18 mouse cellular contexts compared by ENCODE assay signal in the genomic region with DNA sequence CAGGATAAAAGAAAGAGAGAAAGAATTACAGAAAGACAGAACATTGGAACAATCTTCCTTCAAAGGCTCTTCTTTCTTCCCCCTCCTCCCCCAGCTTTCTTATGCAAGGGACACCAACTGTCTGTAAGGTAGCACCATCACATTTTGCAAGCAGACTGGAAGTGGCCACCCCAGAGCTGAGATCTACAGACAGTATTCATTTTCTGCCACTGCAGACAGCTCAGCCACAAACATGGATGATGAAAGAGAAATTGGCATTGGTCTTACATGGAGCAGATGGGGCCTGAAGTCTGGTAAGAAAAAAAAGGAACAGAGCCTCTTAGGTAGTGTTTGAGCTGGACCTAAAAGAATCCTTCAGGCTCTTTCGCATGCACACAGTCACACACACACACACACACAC.
DNase-seq lines count a peak whose midpoint lies in the region; ATAC-seq and TF ChIP-seq lines count a peak whose summit lies in the region.
"Had no signal": no experiment of that assay in that cellular context is flagged by ENCODE, and none has a peak within 500 bp of the region (broad histone marks: within the 10 kb centered on the region; RNA-seq: fewer than 3 reads in every experiment).

No protein-coding gene starts in this region.

- no peaks in the 10 kb centered on the region for H3K27me3 ChIP-seq in lung, embryonic 14.5 days (ENCODE audit: insufficient read depth, low read length)
- H3K27me3 ChIP-seq in limb, embryonic 10.5 days (ENCODE audit: low read depth, poor library complexity, severe bottlenecking): no peaks in the 10 kb centered on the region
- H3K27me3 ChIP-seq: heart, embryonic 12.5 days; hindbrain, embryonic 12.5 days; liver, embryonic 13.5 days had no signal

- no peak overlapping the region for H3K4me2 ChIP-seq in lung, embryonic 14.5 days
- H3K4me2 ChIP-seq: heart, embryonic 12.5 days; hindbrain, embryonic 12.5 days; liver, embryonic 13.5 days had no signal

- no peak for DNase-seq in frontal cortex, postnatal 14 days (ENCODE audit: low spot score in 2 of 2)
- peak; percentile 23 for DNase-seq in lung, embryonic 14.5 days
- DNase-seq in lung, adult 18-20 months: no peak
- peak; percentile 70 for DNase-seq in brain, embryonic 14.5 days (ENCODE audit: low read depth)
- DNase-seq in limb, embryonic 10.5 days (ENCODE audit: low spot score): no peak
- no peak for DNase-seq in kidney, postnatal 10 days
- no peak for DNase-seq in thymus, adult 18-20 months
- DNase-seq: adrenal gland, postnatal 14 days; gastrocnemius, postnatal 10 days; kidney, adult 11 months; kidney, postnatal 36 days; liver, embryonic 13.5 days; midbrain, embryonic 14.5 days had no signal

- no peak for TF ChIP-seq POLR2A in brain, embryonic 14.5 days (IDR thresholded peaks at IDR 0.05; ENCODE audit: borderline replicate concordance, extremely low read depth, insufficient read depth, insufficient read length, poor library complexity, severe bottlenecking)

- 60% methylated on average over 1 of the region's 1 CpGs for WGBS in lung, embryonic 14.5 days
- 88% methylated on average over 1 of the region's 1 CpGs for WGBS in limb, embryonic 10.5 days

- H3K9ac ChIP-seq in lung, embryonic 14.5 days: no peak overlapping the region
- H3K9ac ChIP-seq: heart, embryonic 12.5 days; hindbrain, embryonic 12.5 days; liver, embryonic 13.5 days had no signal

- H3K27ac ChIP-seq in lung, embryonic 14.5 days (ENCODE audit: low read depth): no peak overlapping the region
- 0 out of 2 replicates have a peak overlapping the region, but pooled peaks have one; percentile 46 for H3K27ac ChIP-seq in limb, embryonic 10.5 days
- H3K27ac ChIP-seq: hindbrain, embryonic 12.5 days; liver, embryonic 13.5 days; stomach, postnatal 0 days had no signal

- TF ChIP-seq CTCF in lung, embryonic 14.5 days (IDR thresholded peaks at IDR 0.05; ENCODE audit: low read depth): no peak
- no peak for TF ChIP-seq CTCF in brain, embryonic 14.5 days (IDR thresholded peaks at IDR 0.05; ENCODE audit: borderline replicate concordance, extremely low read depth, insufficient read depth, insufficient read length)

- no peaks in the 10 kb centered on the region for H3K9me3 ChIP-seq in lung, embryonic 14.5 days (ENCODE audit: low read depth, low read length)
- no peaks in the 10 kb centered on the region for H3K9me3 ChIP-seq in limb, embryonic 10.5 days (replicated peaks)
- H3K9me3 ChIP-seq: heart, embryonic 12.5 days; hindbrain, embryonic 12.5 days; liver, embryonic 13.5 days had no signal

- H3K36me3 ChIP-seq in lung, embryonic 14.5 days (ENCODE audit: insufficient read depth): no peaks in the 10 kb centered on the region
- H3K36me3 ChIP-seq in limb, embryonic 10.5 days: no peaks in the 10 kb centered on the region
- H3K36me3 ChIP-seq: G1E; heart, embryonic 12.5 days; hindbrain, embryonic 12.5 days; liver, embryonic 13.5 days had no signal

- no peaks in the 10 kb centered on the region for H3K4me1 ChIP-seq in lung, embryonic 14.5 days (ENCODE audit: insufficient read depth)
- peaks cover 7% of the 10 kb centered on the region; the same call in 1 of the 2 replicates for H3K4me1 ChIP-seq in limb, embryonic 10.5 days
- H3K4me1 ChIP-seq: heart, embryonic 12.5 days; hindbrain, embryonic 12.5 days; liver, embryonic 13.5 days had no signal

- no peak overlapping the region for H3K4me3 ChIP-seq in lung, embryonic 14.5 days (ENCODE audit: low read depth, low read length)
- no peak overlapping the region for H3K4me3 ChIP-seq in limb, embryonic 10.5 days
- H3K4me3 ChIP-seq: heart, embryonic 12.5 days; hindbrain, embryonic 12.5 days; liver, embryonic 13.5 days had no signal

- peak; percentile 96 for ATAC-seq in frontal cortex, adult (ENCODE audit: low TSS enrichment)
- ATAC-seq in lung, embryonic 14.5 days (ENCODE audit: insufficient read depth): no peak

Comparison
In these comparisons a context has a peak if more than half of its experiments do, and no peak if none do; other contexts are left out.
1. DNase-seq: peak in lung, embryonic 14.5 days (single experiment) and brain, embryonic 14.5 days (single experiment); none in frontal cortex, postnatal 14 days (0 of 2), lung, adult 18-20 months (0 of 2), limb, embryonic 10.5 days (single experiment), kidney, postnatal 10 days (single experiment) and thymus, adult 18-20 months (0 of 2).